Mouse (Mus musculus) cortical plate, adult 2 months (tissue): ENCODE measurements around the gene Bcl9l.

Experiments used
- CTCF ChIP-seq: fragments of 200-500 bp; IDR thresholded peaks from 2 replicates; pipeline ENCODE4 v1.5.1; 2011; ENCODE audit warnings: mild to moderate bottlenecking, control low read depth, low read length; ENCODE audit not compliant: insufficient read depth; ENCODE audit errors: extremely low read depth
- POLR2A ChIP-seq: fragments of 200-500 bp; IDR thresholded peaks from 2 replicates; pipeline ENCODE4 v1.6.1; 2011; ENCODE audit warnings: mild to moderate bottlenecking, low read length, control low read depth; ENCODE audit not compliant: insufficient read depth; ENCODE audit errors: extremely low read depth

DNA sequence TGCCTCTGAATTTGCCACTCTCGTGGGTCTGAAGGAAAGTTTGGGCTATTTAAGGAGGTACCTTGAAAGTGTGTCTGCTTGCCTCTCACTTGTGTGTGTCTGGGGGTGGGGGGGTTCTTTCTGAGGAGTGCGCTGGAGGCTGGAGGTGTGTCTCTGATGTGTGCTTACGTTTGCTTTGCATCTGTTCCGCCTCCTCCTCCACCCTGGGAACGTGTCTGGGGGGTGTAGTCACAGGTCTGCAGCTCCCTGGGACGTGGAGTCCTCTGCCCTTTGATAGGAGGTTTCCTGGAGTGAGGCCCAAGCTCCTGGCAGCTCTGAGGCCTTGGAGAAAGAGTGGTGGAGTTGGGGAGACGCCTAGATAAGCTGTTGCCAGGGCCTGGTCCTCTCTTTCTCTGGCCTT is 4.8 kb downstream of the Bcl9l start:
- TF ChIP-seq POLR2A (no peak), CTCF (no peak)
